Mouse (Mus musculus): Measurements from ENCODE around the gene Cfap44. TPM values are rescaled to one million over a fixed set of nuclear protein-coding genes. Genes with fewer than 3 reads are reported as not detected.

The Cfap44 gene
- polyA plus RNA-seq, 1 experiment from 2014 or later = not detected

Other genes starting within 250 kb of the Cfap44 start
- 1.8 and 1.9 TPM in 2 replicates for gene Usf3, start 221.6 kb upstream of the Cfap44 start, polyA plus RNA-seq (2015; fragmentation: Nextera tagmentation; extraction: Ambion mirVana)
- 0.14 TPM in 1 of 2 replicates, not detected in the other for gene Sidt1, start 61.6 kb upstream of the Cfap44 start, polyA plus RNA-seq (2015; fragmentation: Nextera tagmentation; extraction: Ambion mirVana)
- 13.6 and 18.1 TPM in 2 replicates for gene Spice1, start 47.7 kb upstream of the Cfap44 start, polyA plus RNA-seq (2015; fragmentation: Nextera tagmentation; extraction: Ambion mirVana)
- gene Boc, start 164.1 kb downstream of the Cfap44 start, polyA plus RNA-seq (2015; fragmentation: Nextera tagmentation; extraction: Ambion mirVana) = 7.8 and 10.0 TPM in 2 replicates

Data from heart, embryonic 13.5 days (tissue).